Mouse (Mus musculus) liver, postnatal 0 days (tissue): ENCODE measurements around the gene Krtap4-16.

ENCODE experiments used
- CTCF ChIP-seq: sonication (generic); IDR thresholded peaks from 2 replicates; pipeline ENCODE4 v1.5.1; 2016; ENCODE audit warnings: antibody characterized with exemption, low read depth
- EP300 ChIP-seq: IDR thresholded peaks from 2 replicates; pipeline ENCODE4 v1.6.1; 2016; ENCODE audit warnings: antibody characterized with exemption, low read depth, mild to moderate bottlenecking

GRCm38 (mm10) chr11:99854121-99854520 lies 2.7 kb upstream of the Krtap4-16 start:
- TF ChIP-seq CTCF (peak; percentile 39), EP300 (no peak)
